Mouse (Mus musculus): ENCODE results near the gene Specc1. TPM values are rescaled to one million over a fixed set of nuclear protein-coding genes. Genes with fewer than 3 reads are reported as not detected.

Gene Specc1
- polyA plus RNA-seq, 1 experiment from 2014 or later = 17.1 TPM

DNA sequence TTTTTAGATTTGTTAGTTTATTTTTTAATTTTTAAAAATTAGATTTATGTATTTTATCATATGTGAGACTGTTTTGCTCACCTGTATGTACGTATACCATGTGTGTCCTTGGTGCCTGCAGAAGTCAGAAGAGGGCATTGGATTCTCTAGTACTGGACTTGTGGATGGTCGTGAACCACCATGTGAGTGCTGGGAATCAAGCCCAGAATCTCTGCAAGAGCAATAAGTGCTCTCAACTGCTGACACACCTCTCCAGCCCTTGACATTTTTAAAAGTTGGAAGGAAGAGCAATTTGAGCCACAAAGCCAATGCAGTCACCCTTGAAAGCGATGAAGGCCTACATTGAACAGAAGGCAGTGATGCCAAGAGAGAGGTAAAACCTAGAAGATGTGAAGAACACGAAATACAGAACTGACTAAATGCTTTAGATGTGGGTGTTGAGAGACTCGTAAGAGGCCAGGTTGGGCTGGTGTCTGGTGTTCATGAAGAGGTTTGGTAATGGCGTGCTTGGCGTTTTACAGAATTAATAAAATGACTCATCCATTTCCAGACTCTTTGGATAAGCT, 117.1 kb downstream of the Specc1 start:
- H3K27ac ChIP-seq (ENCODE audit: low read depth, low read length) = no peak overlapping the region
- H3K36me3 ChIP-seq (ENCODE audit: control insufficient read depth, insufficient read depth, low read length) = no peaks in the 10 kb centered on the region
- no peak for ATAC-seq (replicated peaks; ENCODE audit: insufficient number of reproducible peaks, low FRiP score, low TSS enrichment)
- no peak overlapping the region for H3K4me3 ChIP-seq (ENCODE audit: low read depth, low read length)
- 0 out of 2 replicates have a peak, but pooled peaks cover 6% of the 10 kb centered on the region for H3K4me1 ChIP-seq (ENCODE audit: control insufficient read depth, insufficient read depth, low read length)
- WGBS (ENCODE audit: insufficient replicate concordance) = 82% methylated on average over 7 of the region's 7 CpGs
- H3K9ac ChIP-seq (ENCODE audit: low read depth, low read length) = no peak overlapping the region
- no peaks in the 10 kb centered on the region for H3K27me3 ChIP-seq (ENCODE audit: control insufficient read depth, insufficient read depth, low read length)
- no peak overlapping the region for H3K4me2 ChIP-seq
- no peaks in the 10 kb centered on the region for H3K9me3 ChIP-seq (replicated peaks; ENCODE audit: control insufficient read depth, low read length)

DNA sequence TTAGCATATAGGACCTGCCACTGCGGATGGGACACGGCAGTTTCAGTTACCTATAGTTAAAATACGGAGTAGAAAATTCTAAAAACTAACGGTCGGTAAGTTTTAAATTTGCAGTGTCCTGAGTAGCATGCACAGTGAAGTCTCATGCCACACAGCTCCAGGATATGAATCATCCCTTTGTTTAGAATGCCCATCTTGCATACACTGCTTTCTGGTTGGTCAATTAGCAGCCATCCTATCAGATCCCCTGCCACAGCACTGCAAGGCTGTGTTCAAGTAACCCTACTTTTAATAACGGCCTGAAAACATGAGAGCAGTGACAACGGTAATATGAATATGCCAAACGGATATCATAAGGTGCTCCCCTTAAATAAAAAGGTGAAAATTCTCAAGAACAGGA, 118.0 kb downstream of the Specc1 start:
- no peak for ATAC-seq (replicated peaks; ENCODE audit: insufficient number of reproducible peaks, low FRiP score, low TSS enrichment)
- H3K4me1 ChIP-seq (ENCODE audit: control insufficient read depth, insufficient read depth, low read length) = 0 out of 2 replicates have a peak, but pooled peaks cover 6% of the 10 kb centered on the region
- H3K4me3 ChIP-seq (ENCODE audit: low read depth, low read length) = no peak overlapping the region
- H3K9me3 ChIP-seq (replicated peaks; ENCODE audit: control insufficient read depth, low read length) = no peaks in the 10 kb centered on the region
- no peaks in the 10 kb centered on the region for H3K36me3 ChIP-seq (ENCODE audit: control insufficient read depth, insufficient read depth, low read length)
- H3K27ac ChIP-seq (ENCODE audit: low read depth, low read length) = no peak overlapping the region
- no peak overlapping the region for H3K9ac ChIP-seq (ENCODE audit: low read depth, low read length)
- no peak overlapping the region for H3K4me2 ChIP-seq
- H3K27me3 ChIP-seq (ENCODE audit: control insufficient read depth, insufficient read depth, low read length) = no peaks in the 10 kb centered on the region
- WGBS (ENCODE audit: insufficient replicate concordance) = 86% methylated on average over 8 of the region's 8 CpGs

DNA sequence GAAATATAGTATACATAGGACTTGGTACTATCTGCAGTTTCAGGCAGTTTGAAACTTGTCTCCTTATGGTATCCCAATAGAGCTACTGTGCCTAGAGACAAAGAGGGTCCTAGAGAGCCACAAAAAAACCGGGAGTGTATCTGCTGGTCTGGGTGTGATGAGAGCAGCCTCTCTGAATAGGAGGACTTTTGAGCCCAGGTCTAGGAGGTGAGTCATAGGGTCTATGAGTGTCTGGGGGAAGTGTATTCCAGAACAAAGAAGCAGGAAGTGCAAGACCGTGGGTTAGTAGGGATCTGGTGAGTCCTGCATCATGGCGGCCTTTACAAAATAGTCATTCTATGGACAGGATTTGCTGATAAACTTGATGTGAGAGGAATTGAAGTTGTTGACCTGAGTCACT, 118.5 kb downstream of the Specc1 start:
- Histone ChIP-seq H3K4me1 (ENCODE audit: control insufficient read depth, insufficient read depth, low read length) (0 out of 2 replicates have a peak, but pooled peaks cover 6% of the 10 kb centered on the region), H3K9ac (ENCODE audit: low read depth, low read length) (no peak overlapping the region), H3K36me3 (ENCODE audit: control insufficient read depth, insufficient read depth, low read length) (no peaks in the 10 kb centered on the region), H3K9me3 (replicated peaks; ENCODE audit: control insufficient read depth, low read length) (no peaks in the 10 kb centered on the region), H3K4me3 (ENCODE audit: low read depth, low read length) (no peak overlapping the region), H3K27me3 (ENCODE audit: control insufficient read depth, insufficient read depth, low read length) (no peaks in the 10 kb centered on the region), H3K27ac (ENCODE audit: low read depth, low read length) (no peak overlapping the region), H3K4me2 (no peak overlapping the region)
- no peak for ATAC-seq (replicated peaks; ENCODE audit: insufficient number of reproducible peaks, low FRiP score, low TSS enrichment)
- WGBS (ENCODE audit: insufficient replicate concordance) = 78% methylated on average over 3 of the region's 3 CpGs

DNA sequence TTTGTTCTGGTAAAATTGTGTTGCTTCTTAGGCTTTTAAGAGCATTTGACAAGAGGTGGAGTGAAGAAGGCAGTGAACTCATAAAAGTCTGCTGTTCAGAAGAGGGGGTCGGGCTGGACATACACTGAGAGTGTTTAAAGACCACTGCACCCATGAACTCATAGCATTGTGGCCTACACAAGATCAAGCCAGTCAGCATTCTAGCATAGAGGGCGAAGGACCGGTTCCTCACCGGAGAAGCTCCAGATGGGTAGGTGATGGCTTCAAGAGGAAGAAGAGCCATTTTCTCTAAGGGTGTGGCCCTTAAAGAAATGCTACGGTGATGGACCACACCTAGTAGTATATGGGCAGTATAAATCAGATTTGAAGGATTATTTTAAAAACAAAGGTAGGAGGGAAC, 119.0 kb downstream of the Specc1 start:
- no peak for ATAC-seq (replicated peaks; ENCODE audit: insufficient number of reproducible peaks, low FRiP score, low TSS enrichment)
- H3K36me3 ChIP-seq (ENCODE audit: control insufficient read depth, insufficient read depth, low read length) = no peaks in the 10 kb centered on the region
- H3K4me3 ChIP-seq (ENCODE audit: low read depth, low read length) = no peak overlapping the region
- H3K9ac ChIP-seq (ENCODE audit: low read depth, low read length) = no peak overlapping the region
- WGBS (ENCODE audit: insufficient replicate concordance) = 89% methylated on average over 5 of the region's 5 CpGs
- 0 out of 2 replicates have a peak, but pooled peaks cover 6% of the 10 kb centered on the region for H3K4me1 ChIP-seq (ENCODE audit: control insufficient read depth, insufficient read depth, low read length)
- H3K9me3 ChIP-seq (replicated peaks; ENCODE audit: control insufficient read depth, low read length) = no peaks in the 10 kb centered on the region
- H3K27ac ChIP-seq (ENCODE audit: low read depth, low read length) = no peak overlapping the region
- H3K27me3 ChIP-seq (ENCODE audit: control insufficient read depth, insufficient read depth, low read length) = no peaks in the 10 kb centered on the region
- no peak overlapping the region; the same call in 1 of the 2 replicates for H3K4me2 ChIP-seq

DNA sequence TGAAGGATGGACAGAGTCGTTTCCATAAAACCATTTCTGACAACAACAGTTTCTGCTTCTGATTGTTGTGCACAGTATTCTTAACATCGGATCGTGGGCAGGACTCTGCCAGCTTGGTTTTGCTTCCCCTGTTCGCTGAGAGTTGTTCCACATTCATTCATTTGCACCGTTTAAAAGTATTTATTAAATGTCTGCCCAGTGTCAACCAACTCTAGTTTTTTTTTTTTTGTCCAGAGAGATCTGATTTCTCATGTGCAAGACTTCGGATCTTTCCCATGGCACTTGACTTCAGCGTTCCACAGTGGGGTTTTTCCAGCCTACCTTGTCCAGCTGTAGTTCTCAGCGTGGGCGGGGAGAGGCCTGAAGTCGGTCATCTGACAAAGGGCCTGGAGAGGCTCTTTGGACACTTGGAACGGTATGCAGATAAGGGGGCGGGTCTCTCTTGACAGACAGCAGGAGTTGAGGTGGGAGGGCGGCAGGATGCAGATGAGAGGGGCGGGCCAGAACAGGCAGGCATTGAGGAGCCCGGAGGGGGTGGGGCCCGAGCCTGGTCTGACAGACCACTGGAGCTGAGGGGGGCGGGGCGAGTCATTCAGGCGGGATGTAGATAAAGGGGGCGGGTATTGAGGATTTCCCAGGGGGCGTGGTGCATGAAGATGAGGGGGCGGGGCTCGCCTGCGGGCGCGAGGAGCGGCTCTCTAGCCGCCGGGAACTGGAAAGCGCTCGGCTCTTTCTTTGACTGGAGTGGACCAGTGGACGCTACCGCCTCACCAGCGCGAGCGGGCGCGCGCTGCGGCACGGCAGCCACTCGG, 120.0 kb downstream of the Specc1 start:
- Histone ChIP-seq H3K27me3 (ENCODE audit: control insufficient read depth, insufficient read depth, low read length) (no peaks in the 10 kb centered on the region), H3K4me3 (ENCODE audit: low read depth, low read length) (peak overlapping the region; percentile 85), H3K4me1 (ENCODE audit: control insufficient read depth, insufficient read depth, low read length) (0 out of 2 replicates have a peak, but pooled peaks cover 6% of the 10 kb centered on the region), H3K4me2 (peak overlapping the region; percentile 87), H3K36me3 (ENCODE audit: control insufficient read depth, insufficient read depth, low read length) (no peaks in the 10 kb centered on the region), H3K9me3 (replicated peaks; ENCODE audit: control insufficient read depth, low read length) (no peaks in the 10 kb centered on the region), H3K9ac (ENCODE audit: low read depth, low read length) (peak overlapping the region; percentile 95), H3K27ac (ENCODE audit: low read depth, low read length) (peak overlapping the region; percentile 96)
- WGBS (ENCODE audit: insufficient replicate concordance) = 6% methylated on average over 36 of the region's 42 CpGs
- peak; percentile 98 for ATAC-seq (replicated peaks; ENCODE audit: insufficient number of reproducible peaks, low FRiP score, low TSS enrichment)

DNA sequence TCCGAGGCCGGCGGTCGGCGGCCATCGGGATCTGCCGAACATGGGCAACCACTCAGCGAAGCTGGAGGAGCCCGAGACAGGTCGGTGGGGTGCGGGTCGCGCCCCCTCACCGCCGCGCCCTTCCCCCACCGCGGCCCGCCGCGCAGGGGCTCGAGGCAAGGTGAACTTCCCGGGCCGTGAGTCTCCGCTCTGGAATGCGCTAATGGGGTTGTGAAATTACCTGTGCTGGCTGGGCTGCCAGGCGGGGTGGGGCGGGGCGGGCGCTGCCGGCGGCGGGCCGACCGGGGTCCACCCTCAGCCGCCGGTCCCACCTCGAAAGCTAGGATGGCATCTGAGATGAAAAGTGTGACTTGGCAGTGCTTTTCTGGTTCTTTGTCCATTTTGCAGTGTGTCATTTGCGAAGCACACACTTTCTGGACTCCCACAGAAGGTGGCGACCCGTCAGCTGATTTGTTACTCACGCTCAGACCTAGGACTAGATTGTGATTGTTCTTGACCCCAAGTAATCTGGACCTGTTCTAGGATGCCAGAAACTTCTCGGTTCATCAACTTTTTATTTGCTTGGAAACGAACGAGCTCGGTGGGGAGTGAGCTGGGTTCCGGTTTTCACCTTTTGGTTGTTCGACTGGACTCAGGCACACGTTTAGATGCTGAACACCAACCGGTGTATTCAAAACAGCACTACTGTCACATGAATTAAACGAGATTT, 120.7 kb downstream of the Specc1 start:
- Histone ChIP-seq H3K4me1 (ENCODE audit: control insufficient read depth, insufficient read depth, low read length) (0 out of 2 replicates have a peak, but pooled peaks cover 6% of the 10 kb centered on the region), H3K9ac (ENCODE audit: low read depth, low read length) (peak overlapping the region; percentile 95), H3K4me3 (ENCODE audit: low read depth, low read length) (peak overlapping the region; percentile 85), H3K4me2 (peak overlapping the region; percentile 87), H3K36me3 (ENCODE audit: control insufficient read depth, insufficient read depth, low read length) (no peaks in the 10 kb centered on the region), H3K27ac (ENCODE audit: low read depth, low read length) (peak overlapping the region; percentile 96), H3K27me3 (ENCODE audit: control insufficient read depth, insufficient read depth, low read length) (no peaks in the 10 kb centered on the region), H3K9me3 (replicated peaks; ENCODE audit: control insufficient read depth, low read length) (no peaks in the 10 kb centered on the region)
- ATAC-seq (replicated peaks; ENCODE audit: insufficient number of reproducible peaks, low FRiP score, low TSS enrichment) = no peak; the same call in none of the 2 replicates
- WGBS (ENCODE audit: insufficient replicate concordance) = 2% methylated on average over 33 of the region's 51 CpGs

DNA sequence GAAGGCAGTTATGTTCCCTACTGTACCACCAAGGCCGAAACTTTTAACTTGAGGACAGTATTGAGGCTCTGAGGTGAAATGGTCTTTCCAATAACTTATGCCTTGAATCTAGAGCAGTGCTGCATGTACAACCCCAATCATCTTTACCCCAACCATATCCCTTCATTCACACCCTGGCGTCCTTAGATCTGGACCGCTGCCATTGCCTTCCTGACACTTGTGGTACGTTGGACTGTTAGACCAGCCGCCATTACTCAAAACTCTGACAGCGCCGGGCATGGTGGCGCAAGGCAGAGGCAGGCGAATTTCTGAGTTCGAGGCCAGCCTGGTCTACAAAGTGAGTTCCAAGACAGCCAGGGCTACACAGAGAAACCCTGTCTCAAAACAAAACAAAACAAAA, 121.8 kb downstream of the Specc1 start:
- Histone ChIP-seq H3K27me3 (ENCODE audit: control insufficient read depth, insufficient read depth, low read length) (no peaks in the 10 kb centered on the region), H3K4me2 (peak overlapping the region; percentile 87), H3K36me3 (ENCODE audit: control insufficient read depth, insufficient read depth, low read length) (no peaks in the 10 kb centered on the region), H3K4me1 (ENCODE audit: control insufficient read depth, insufficient read depth, low read length) (0 out of 2 replicates have a peak, but pooled peaks cover 6% of the 10 kb centered on the region), H3K4me3 (ENCODE audit: low read depth, low read length) (peak overlapping the region; percentile 85; the same call in 1 of the 2 replicates), H3K9ac (ENCODE audit: low read depth, low read length) (no peak overlapping the region), H3K27ac (ENCODE audit: low read depth, low read length) (no peak overlapping the region), H3K9me3 (replicated peaks; ENCODE audit: control insufficient read depth, low read length) (no peaks in the 10 kb centered on the region)
- ATAC-seq (replicated peaks; ENCODE audit: insufficient number of reproducible peaks, low FRiP score, low TSS enrichment) = no peak
- WGBS (ENCODE audit: insufficient replicate concordance) = 90% methylated on average over 10 of the region's 10 CpGs

DNA sequence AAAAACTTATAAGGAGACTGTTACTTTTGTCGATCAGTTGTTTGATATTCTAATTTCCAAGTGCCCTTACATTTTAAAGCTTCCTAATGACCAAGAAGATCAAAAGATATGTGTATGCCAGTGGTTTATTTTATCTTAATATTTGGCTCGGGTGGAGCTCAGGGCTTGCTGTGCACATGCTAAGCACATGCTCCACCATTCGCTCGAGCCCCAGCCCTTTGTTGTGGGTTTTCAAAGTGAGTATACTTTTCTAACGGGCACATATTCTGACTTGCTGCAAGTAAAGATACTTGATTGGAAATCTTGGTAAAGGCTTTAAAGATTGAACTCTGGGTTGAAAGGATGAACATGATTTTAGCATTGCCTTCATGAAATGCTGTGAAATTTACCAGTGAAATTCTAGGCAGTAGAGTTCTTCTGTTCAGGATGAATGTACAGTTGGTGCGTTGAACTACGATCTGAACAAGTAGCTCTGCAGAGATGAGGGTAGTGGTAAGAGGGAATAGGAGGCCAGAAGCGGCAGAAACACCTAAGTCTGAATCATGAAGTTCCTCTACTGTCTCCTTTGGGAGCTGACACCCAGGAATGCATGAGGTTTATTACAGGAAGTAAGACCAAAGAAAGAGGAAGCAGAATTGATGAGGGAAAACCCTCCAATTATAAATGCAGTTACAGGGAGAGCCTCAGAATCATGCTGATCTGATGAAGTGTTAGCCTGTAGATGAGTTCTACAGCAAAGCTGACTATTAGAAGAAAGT, 122.7 kb downstream of the Specc1 start:
- WGBS (ENCODE audit: insufficient replicate concordance) = 86% methylated on average over 8 of the region's 8 CpGs
- Histone ChIP-seq H3K27ac (ENCODE audit: low read depth, low read length) (no peak overlapping the region), H3K4me3 (ENCODE audit: low read depth, low read length) (no peak overlapping the region), H3K36me3 (ENCODE audit: control insufficient read depth, insufficient read depth, low read length) (no peaks in the 10 kb centered on the region), H3K27me3 (ENCODE audit: control insufficient read depth, insufficient read depth, low read length) (no peaks in the 10 kb centered on the region), H3K9me3 (replicated peaks; ENCODE audit: control insufficient read depth, low read length) (no peaks in the 10 kb centered on the region), H3K4me1 (ENCODE audit: control insufficient read depth, insufficient read depth, low read length) (0 out of 2 replicates have a peak, but pooled peaks cover 6% of the 10 kb centered on the region), H3K9ac (ENCODE audit: low read depth, low read length) (no peak overlapping the region), H3K4me2 (no peak overlapping the region)
- ATAC-seq (replicated peaks; ENCODE audit: insufficient number of reproducible peaks, low FRiP score, low TSS enrichment) = no peak

Measured in heart, embryonic 11.5 days (tissue).